Mouse (Mus musculus) intestine, embryonic 14.5 days (tissue): ENCODE measurements around the gene Enox2. TPM values are rescaled to one million over a fixed set of nuclear protein-coding genes. Genes with fewer than 3 reads are reported as not detected.

Source experiments
- ATAC-seq: fragments of 200-750 bp; cut with Nextera tagmentation; replicated peaks from 2 replicates; pipeline ENCODE4 v1.8.0; 2017; ENCODE audit warnings: low read depth, moderate number of reproducible peaks, moderate TSS enrichment, moderate library complexity; ENCODE audit not compliant: low FRiP score, low TSS enrichment
- DNase-seq: peaks from one replicate; pipeline ENCODE4 v3.0.0-alpha.2; 2018; ENCODE audit warnings: low spot score
- H3K27ac ChIP-seq: fragments of 300-500 bp; sonication (generic); 2 replicates; pipeline ENCODE4 v1.5.1; 2014; ENCODE audit warnings: low read depth, mild to moderate bottlenecking, control low read depth
- H3K27me3 ChIP-seq: fragments of 300-500 bp; sonication (generic); replicated peaks from 2 replicates; pipeline ENCODE4 v1.6.1; 2014; ENCODE audit warnings: low read length, control low read depth; ENCODE audit not compliant: control insufficient read depth, insufficient read depth
- H3K36me3 ChIP-seq: fragments of 300-500 bp; sonication (generic); 2 replicates; pipeline ENCODE4 v1.6.1; 2014; ENCODE audit warnings: low read length, control low read depth; ENCODE audit not compliant: control insufficient read depth, insufficient read depth
- H3K4me1 ChIP-seq: fragments of 300-500 bp; sonication (generic); replicated peaks from 2 replicates; pipeline ENCODE4 v1.6.1; 2014; ENCODE audit warnings: low read length, control low read depth, mixed read lengths; ENCODE audit not compliant: control insufficient read depth, insufficient read depth
- H3K4me2 ChIP-seq: fragments of 300-500 bp; sonication (generic); 2 replicates; pipeline ENCODE4 v1.6.1; 2014; ENCODE audit warnings: low read length
- H3K4me3 ChIP-seq: fragments of 300-500 bp; sonication (generic); 2 replicates; pipeline ENCODE4 v1.5.1; 2014; ENCODE audit warnings: low read depth, low read length, control low read depth, mixed read lengths
- H3K9ac ChIP-seq: fragments of 300-500 bp; sonication (generic); 2 replicates; pipeline ENCODE4 v1.6.1; 2014; ENCODE audit warnings: mild to moderate bottlenecking, low read length
- H3K9me3 ChIP-seq: fragments of 300-500 bp; sonication (generic); 2 replicates; pipeline ENCODE4 v1.6.1; 2016; ENCODE audit warnings: low read length, control low read depth; ENCODE audit not compliant: control insufficient read depth
- WGBS: fragments of 180-500 bp; shearing (Covaris S2); extraction: QIAGEN DNeasy Blood & Tissue Kit; methylation state at CpG from one replicate; pipeline ENCODE4 v1.1.7; 2014; 5-methylcytosine and 5-hydroxymethylcytosine counted together
- polyA plus RNA-seq: library from polyadenylated mRNA; unstranded; fragments of >200 nt; fragmentation: Nextera tagmentation; extraction: Ambion mirVana; gene quantifications from 2 replicates; pipeline ENCODE4 v1.2.1, GENCODE M21; 2014

Gene Enox2
- polyA plus RNA-seq, 1 experiment from 2014 or later: 7.1 TPM

GRCm38 (mm10) chrX:49075055-49075454, 213.0 kb downstream of the Enox2 start:
- DNase-seq (no peak), ATAC-seq (no peak)
- 70% methylated on average over 6 of the region's 6 CpGs for WGBS
- Histone ChIP-seq H3K4me2 (no peak overlapping the region), H3K27ac (no peak overlapping the region), H3K36me3 (no peaks in the 10 kb centered on the region), H3K4me3 (no peak overlapping the region), H3K27me3 (no peaks in the 10 kb centered on the region), H3K4me1 (no peaks in the 10 kb centered on the region), H3K9ac (no peak overlapping the region), H3K9me3 (no peaks in the 10 kb centered on the region)

GRCm38 (mm10) chrX:49073563-49073962, 214.5 kb downstream of the Enox2 start:
- DNase-seq (no peak), ATAC-seq (no peak)
- Histone ChIP-seq H3K36me3 (no peaks in the 10 kb centered on the region), H3K4me1 (no peaks in the 10 kb centered on the region), H3K4me3 (no peak overlapping the region), H3K9me3 (no peaks in the 10 kb centered on the region), H3K4me2 (no peak overlapping the region), H3K9ac (no peak overlapping the region), H3K27ac (no peak overlapping the region), H3K27me3 (no peaks in the 10 kb centered on the region)
- 74% methylated on average over 3 of the region's 3 CpGs for WGBS

- Histone ChIP-seq H3K27ac (no peak overlapping the region), H3K4me3 (no peak overlapping the region), H3K4me2 (no peak overlapping the region), H3K27me3 (no peaks in the 10 kb centered on the region), H3K9ac (no peak overlapping the region), H3K36me3 (no peaks in the 10 kb centered on the region), H3K4me1 (no peaks in the 10 kb centered on the region), H3K9me3 (no peaks in the 10 kb centered on the region)
- DNase-seq (no peak), ATAC-seq (no peak)
These were observed 242.9 kb downstream of the Enox2 start for GRCm38 (mm10) chrX:49045118-49045517.

DNA sequence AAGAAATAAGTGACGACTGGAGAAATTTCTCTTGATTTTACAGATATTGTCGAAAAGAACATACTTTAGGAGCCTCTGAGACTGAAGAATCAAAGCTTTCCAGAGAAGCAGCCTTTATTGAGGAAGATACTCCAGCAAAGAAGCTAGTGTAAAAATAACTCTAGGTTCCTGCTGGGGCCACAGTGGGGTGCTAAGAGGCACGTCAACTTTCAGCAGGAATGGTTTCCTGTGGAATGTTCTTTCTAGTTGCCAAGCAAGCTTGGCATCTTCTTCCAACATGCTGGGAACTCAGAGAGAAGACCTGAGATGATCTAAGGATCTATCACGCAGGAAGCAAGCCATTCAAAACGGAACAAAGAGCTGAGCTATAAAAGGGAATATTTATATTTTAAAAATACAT, 278.3 kb downstream of the Enox2 start:
- Histone ChIP-seq H3K27ac (no peak overlapping the region), H3K4me3 (no peak overlapping the region), H3K36me3 (no peaks in the 10 kb centered on the region), H3K4me1 (no peaks in the 10 kb centered on the region), H3K9ac (no peak overlapping the region), H3K9me3 (no peaks in the 10 kb centered on the region), H3K27me3 (no peaks in the 10 kb centered on the region), H3K4me2 (no peak overlapping the region)
- no peak for DNase-seq
- ATAC-seq: no peak
- 70% methylated on average over 5 of the region's 5 CpGs for WGBS

- no peak overlapping the region for H3K4me2 ChIP-seq
- no peaks in the 10 kb centered on the region for H3K36me3 ChIP-seq
- no peak overlapping the region for H3K4me3 ChIP-seq
- no peaks in the 10 kb centered on the region for H3K4me1 ChIP-seq
- DNase-seq: no peak
- H3K9ac ChIP-seq: no peak overlapping the region
- no peaks in the 10 kb centered on the region for H3K27me3 ChIP-seq
- no peaks in the 10 kb centered on the region for H3K9me3 ChIP-seq
- no peak for ATAC-seq
- WGBS: 95% methylated on average over 1 of the region's 1 CpGs
- no peak overlapping the region for H3K27ac ChIP-seq
These were observed 282.4 kb downstream of the Enox2 start for GRCm38 (mm10) chrX:49005655-49006054.

- 86% methylated on average over 1 of the region's 1 CpGs for WGBS
- Histone ChIP-seq H3K27me3 (no peaks in the 10 kb centered on the region), H3K9ac (no peak overlapping the region), H3K4me1 (no peaks in the 10 kb centered on the region), H3K4me3 (no peak overlapping the region), H3K27ac (no peak overlapping the region), H3K9me3 (no peaks in the 10 kb centered on the region), H3K36me3 (no peaks in the 10 kb centered on the region), H3K4me2 (no peak overlapping the region)
- no peak for DNase-seq
- ATAC-seq: no peak
These were observed 285.2 kb downstream of the Enox2 start for GRCm38 (mm10) chrX:49002892-49003291.

- WGBS: 68% methylated on average over 5 of the region's 5 CpGs
These were observed 302.4 kb downstream of the Enox2 start for GRCm38 (mm10) chrX:48985653-48986052.

DNA sequence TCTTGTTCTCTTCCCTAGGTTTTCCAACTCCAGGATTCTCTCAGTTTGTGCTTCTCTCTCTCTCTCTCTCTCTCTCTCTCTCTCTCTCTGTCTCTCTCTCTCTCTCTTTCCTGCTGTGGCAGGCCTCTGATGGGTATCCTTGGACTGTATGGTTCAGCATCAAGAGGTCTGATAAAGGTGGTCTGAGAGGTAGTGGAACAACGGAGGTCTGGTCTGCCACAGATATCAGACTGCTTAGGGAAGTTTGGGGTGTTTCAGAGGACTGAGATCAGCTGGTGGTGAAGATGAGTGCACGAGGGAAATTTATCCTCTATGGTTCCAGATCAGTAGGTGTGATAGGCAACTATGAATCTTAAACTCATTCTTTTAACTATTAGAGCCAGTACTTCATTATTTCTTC, 303.6 kb downstream of the Enox2 start:
- no peak for ATAC-seq
- H3K36me3 ChIP-seq: no peaks in the 10 kb centered on the region
- no peak overlapping the region for H3K27ac ChIP-seq
- H3K4me1 ChIP-seq: no peaks in the 10 kb centered on the region
- H3K9ac ChIP-seq: no peak overlapping the region
- no peaks in the 10 kb centered on the region for H3K9me3 ChIP-seq
- WGBS: 84% methylated on average over 2 of the region's 2 CpGs
- H3K4me3 ChIP-seq: no peak overlapping the region
- no peak overlapping the region for H3K4me2 ChIP-seq
- DNase-seq: no peak
- H3K27me3 ChIP-seq: no peaks in the 10 kb centered on the region

More at GRCm38 (mm10) chrX:48985653-48986052, 302.4 kb downstream of the Enox2 start:
- H3K9me3 ChIP-seq: no peaks in the 10 kb centered on the region
- no peak overlapping the region for H3K4me2 ChIP-seq
- H3K4me1 ChIP-seq: no peaks in the 10 kb centered on the region
- H3K4me3 ChIP-seq: no peak overlapping the region
- ATAC-seq (no peak), DNase-seq (no peak)
- H3K27me3 ChIP-seq: no peaks in the 10 kb centered on the region
- no peaks in the 10 kb centered on the region for H3K36me3 ChIP-seq
- no peak overlapping the region for H3K27ac ChIP-seq
- H3K9ac ChIP-seq: no peak overlapping the region
